Mouse (Mus musculus) forebrain, postnatal 0 days (tissue): ENCODE results near the gene Nos3. TPM values are rescaled to one million over a fixed set of nuclear protein-coding genes. Genes with fewer than 3 reads are reported as not detected.

Experiments used
- ATAC-seq: fragments of 200-750 bp; cut with Nextera tagmentation; 2 replicates; pipeline ENCODE4 v1.8.0; 2017; ENCODE audit warnings: mild to moderate bottlenecking, moderate library complexity
- DNase-seq: peaks from one replicate; pipeline ENCODE4 v3.0.0-alpha.2; 2015
- H3K27ac ChIP-seq: fragments of 300-500 bp; sonication (generic); 2 replicates; pipeline ENCODE4 v1.5.1; 2014; ENCODE audit warnings: low read depth, mild to moderate bottlenecking, antibody characterized with exemption, low read length, moderate library complexity, mixed read lengths
- H3K27me3 ChIP-seq: fragments of 300-500 bp; sonication (generic); 2 replicates; pipeline ENCODE4 v1.6.1; 2014; ENCODE audit warnings: mild to moderate bottlenecking, low read length, mixed read lengths; ENCODE audit not compliant: insufficient read depth
- H3K36me3 ChIP-seq: fragments of 300-500 bp; sonication (generic); 2 replicates; pipeline ENCODE4 v1.6.1; 2014; ENCODE audit warnings: mild to moderate bottlenecking, moderate library complexity; ENCODE audit not compliant: insufficient read depth
- H3K4me1 ChIP-seq: fragments of 300-500 bp; sonication (generic); 2 replicates; pipeline ENCODE4 v1.6.1; 2014; ENCODE audit warnings: antibody characterized with exemption; ENCODE audit not compliant: insufficient read depth
- H3K4me2 ChIP-seq: fragments of 300-500 bp; sonication (generic); 2 replicates; pipeline ENCODE4 v1.6.1; 2014; ENCODE audit warnings: low read depth, mild to moderate bottlenecking, moderate library complexity
- H3K4me3 ChIP-seq: fragments of 300-500 bp; sonication (generic); 2 replicates; pipeline ENCODE4 v1.5.1; 2014; ENCODE audit warnings: low read depth, low read length, mixed read lengths
- H3K9ac ChIP-seq: fragments of 300-500 bp; sonication (generic); 2 replicates; pipeline ENCODE4 v1.6.1; 2014; ENCODE audit warnings: mild to moderate bottlenecking
- H3K9me3 ChIP-seq: fragments of 300-500 bp; sonication (generic); 2 replicates; pipeline ENCODE4 v1.6.1; 2016; ENCODE audit warnings: low read length
- CTCF ChIP-seq: sonication (generic); IDR thresholded peaks from 2 replicates; pipeline ENCODE4 v1.5.1; 2016; ENCODE audit warnings: antibody characterized with exemption, control low read depth, low read depth
- WGBS: fragments of 180-500 bp; shearing (Covaris S2); extraction: QIAGEN DNeasy Blood & Tissue Kit; methylation state at CpG from one replicate; pipeline ENCODE4 v1.1.7; 2014; 5-methylcytosine and 5-hydroxymethylcytosine counted together
- polyA plus RNA-seq: library from polyadenylated mRNA; unstranded; fragments of >200 nt; fragmentation: Nextera tagmentation; extraction: Ambion mirVana; gene quantifications from 2 replicates; pipeline ENCODE4 v1.2.1, GENCODE M21; 2015
- total RNA-seq: library from RNA; depleted of rRNA; stranded (reverse); fragments of >200 nt; gene quantifications from 2 replicates; pipeline ENCODE4 v1.2.3, GENCODE M21; 2014

Nos3 gene
- total and polyA plus RNA-seq, 2 experiments from 2014 or later = 6.8 to 8.3 TPM

DNA sequence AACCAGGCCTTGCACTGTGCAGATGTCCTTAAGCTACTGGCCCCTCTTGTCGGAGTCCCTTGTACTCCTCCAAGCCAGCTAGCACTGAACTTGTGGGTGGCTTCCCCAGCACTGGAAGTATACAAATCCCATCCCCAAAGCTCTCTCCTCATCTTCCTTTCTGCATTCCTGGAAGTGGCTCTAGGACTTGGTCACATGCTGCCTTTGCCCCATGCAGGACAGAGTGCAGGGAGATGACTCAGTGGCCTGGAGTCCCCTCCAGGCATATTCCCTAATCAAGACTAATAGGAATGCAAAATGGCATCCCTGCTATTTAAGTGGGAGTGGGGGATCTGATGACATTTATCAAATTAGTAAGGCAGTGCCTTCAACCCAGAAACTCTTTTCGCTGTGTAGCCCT lies 47.5 kb downstream of the Nos3 start:
- peaks cover 12% of the 10 kb centered on the region for H3K36me3 ChIP-seq
- WGBS = 87% methylated on average over 2 of the region's 2 CpGs
- H3K4me1 ChIP-seq = no peaks in the 10 kb centered on the region; the same call in 1 of the 2 replicates
- no peak for ATAC-seq
- H3K27ac ChIP-seq = no peak overlapping the region
- no peaks in the 10 kb centered on the region for H3K9me3 ChIP-seq
- no peak for TF ChIP-seq CTCF
- no peaks in the 10 kb centered on the region for H3K27me3 ChIP-seq
- DNase-seq = no peak
- H3K4me2 ChIP-seq = no peak overlapping the region
- no peak overlapping the region for H3K4me3 ChIP-seq
- no peak overlapping the region for H3K9ac ChIP-seq

DNA sequence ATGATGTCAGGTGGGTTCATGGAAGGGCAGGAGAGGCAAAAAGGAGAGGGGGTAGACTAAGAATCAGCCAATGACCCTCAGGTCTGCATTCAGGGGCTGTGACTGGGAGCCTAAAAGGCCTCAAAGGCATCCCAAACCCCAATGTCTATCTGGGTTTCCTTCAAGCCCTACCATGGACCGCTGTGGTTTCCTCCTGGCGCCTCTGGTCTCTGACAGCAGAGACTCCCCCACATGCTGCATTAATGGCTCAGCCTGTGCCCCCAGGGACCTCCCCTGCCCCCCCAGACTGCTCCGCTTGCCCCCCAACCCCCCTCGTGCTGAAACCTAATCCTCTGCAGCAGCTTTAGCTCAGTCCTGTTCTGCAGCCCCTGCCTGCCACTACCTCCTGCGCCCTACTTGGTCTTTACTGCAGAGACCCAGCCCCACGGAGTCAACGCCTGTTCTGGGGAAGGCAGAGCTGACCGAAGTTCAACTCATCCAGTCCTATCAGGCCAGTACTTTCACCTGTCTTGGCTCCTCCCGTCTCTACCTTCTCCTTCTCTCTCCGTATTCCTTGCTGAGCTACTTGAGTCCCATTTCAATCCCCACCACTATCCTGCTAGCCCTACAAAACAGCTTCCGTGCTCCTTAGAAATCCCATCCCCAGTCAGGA lies 48.6 kb downstream of the Nos3 start, which contains the start of gene Asic3:
TSS of gene Asic3 (plus strand) at position 351 of the 652 bp plus-strand sequence.
- Histone ChIP-seq H3K4me1 (no peaks in the 10 kb centered on the region; the same call in 1 of the 2 replicates), H3K4me3 (no peak within 1 kb of the TSS), H3K27me3 (no peaks in the 10 kb centered on the region), H3K9ac (no peak within 1 kb of the TSS), H3K36me3 (peaks cover 8% of the 10 kb centered on the region; the same call in 1 of the 2 replicates), H3K4me2 (no peak within 1 kb of the TSS), H3K27ac (no peak within 1 kb of the TSS), H3K9me3 (no peaks in the 10 kb centered on the region)
- DNase-seq (no peak), ATAC-seq (no peak)
- 55% methylated on average over 11 of the region's 11 CpGs for WGBS
- no peak for TF ChIP-seq CTCF

DNA sequence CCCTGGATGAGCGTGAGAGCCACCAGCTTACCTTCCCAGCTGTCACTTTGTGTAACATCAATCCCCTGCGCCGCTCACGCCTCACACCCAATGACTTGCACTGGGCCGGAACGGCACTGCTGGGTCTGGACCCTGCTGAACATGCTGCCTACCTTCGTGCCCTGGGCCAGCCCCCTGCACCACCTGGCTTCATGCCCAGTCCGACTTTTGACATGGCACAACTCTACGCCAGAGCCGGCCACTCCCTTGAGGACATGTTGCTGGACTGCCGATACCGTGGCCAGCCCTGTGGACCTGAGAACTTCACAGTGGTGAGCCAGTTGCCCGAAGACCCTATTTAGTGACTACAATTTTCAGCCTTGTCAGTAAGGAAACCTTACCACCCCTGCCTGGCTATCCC lies 49.3 kb downstream of the Nos3 start:
- H3K27me3 ChIP-seq = no peaks in the 10 kb centered on the region
- no peak overlapping the region for H3K27ac ChIP-seq
- no peak overlapping the region for H3K4me3 ChIP-seq
- ATAC-seq (no peak), DNase-seq (no peak)
- no peaks in the 10 kb centered on the region for H3K9me3 ChIP-seq
- no peak overlapping the region for H3K9ac ChIP-seq
- TF ChIP-seq CTCF = no peak
- H3K4me2 ChIP-seq = no peak overlapping the region
- H3K4me1 ChIP-seq = no peaks in the 10 kb centered on the region; the same call in 1 of the 2 replicates
- peaks cover 16% of the 10 kb centered on the region for H3K36me3 ChIP-seq
- 86% methylated on average over 13 of the region's 13 CpGs for WGBS

DNA sequence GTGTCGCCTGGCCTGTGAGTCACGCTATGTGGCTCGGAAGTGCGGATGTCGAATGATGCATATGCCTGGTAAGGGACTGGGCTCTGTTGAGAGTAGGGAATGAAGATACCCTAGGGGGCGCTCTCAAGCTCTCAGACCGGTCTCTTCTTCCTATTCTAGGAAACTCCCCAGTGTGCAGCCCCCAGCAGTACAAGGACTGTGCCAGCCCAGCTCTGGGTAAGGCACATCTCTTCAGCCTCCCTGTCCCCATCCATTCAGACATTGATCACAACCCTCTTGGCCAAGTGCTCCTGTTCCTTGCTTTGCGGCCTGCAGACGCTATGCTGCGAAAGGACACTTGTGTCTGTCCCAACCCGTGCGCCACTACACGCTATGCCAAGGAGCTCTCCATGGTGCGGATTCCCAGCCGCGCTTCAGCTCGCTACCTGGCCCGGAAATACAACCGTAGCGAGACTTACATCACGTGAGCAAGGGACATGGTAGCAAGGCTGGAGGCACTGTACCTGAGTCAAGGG lies 51.7 kb downstream of the Nos3 start:
- peak; percentile 84 for ATAC-seq
- no peak overlapping the region for H3K4me3 ChIP-seq
- WGBS = 2% methylated on average over 21 of the region's 21 CpGs
- peak; percentile 67 for TF ChIP-seq CTCF
- no peaks in the 10 kb centered on the region for H3K27me3 ChIP-seq
- H3K36me3 ChIP-seq = peaks cover 34% of the 10 kb centered on the region
- H3K9ac ChIP-seq = peak overlapping the region; percentile 35
- peak; percentile 74 for DNase-seq
- H3K4me2 ChIP-seq = peak overlapping the region; percentile 6; the same call in 1 of the 2 replicates
- no peak overlapping the region for H3K27ac ChIP-seq
- no peaks in the 10 kb centered on the region; the same call in 1 of the 2 replicates for H3K4me1 ChIP-seq
- H3K9me3 ChIP-seq = no peaks in the 10 kb centered on the region

DNA sequence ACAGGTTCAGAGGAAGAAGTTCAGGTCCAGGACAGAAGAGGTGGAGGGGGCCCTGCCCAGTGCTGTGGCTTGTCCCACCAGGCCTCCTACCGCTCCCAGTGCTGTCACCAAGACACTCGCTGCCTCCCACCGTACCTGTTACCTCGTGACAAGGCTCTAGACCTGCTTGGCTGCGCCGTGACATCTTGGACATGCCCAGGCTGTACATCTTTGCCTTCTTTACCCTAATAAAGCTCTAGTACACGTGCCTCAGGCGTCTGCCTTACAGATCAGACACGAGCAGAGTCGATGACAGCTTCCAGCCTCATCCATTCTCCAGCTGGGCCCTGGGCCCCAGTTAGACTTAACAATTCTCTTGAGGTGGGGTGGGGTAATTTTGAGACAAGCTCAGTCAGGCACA lies 53.0 kb downstream of the Nos3 start:
- H3K9ac ChIP-seq = no peak overlapping the region
- no peak overlapping the region for H3K27ac ChIP-seq
- H3K4me2 ChIP-seq = no peak overlapping the region
- no peaks in the 10 kb centered on the region for H3K9me3 ChIP-seq
- no peak for TF ChIP-seq CTCF
- no peaks in the 10 kb centered on the region for H3K27me3 ChIP-seq
- peaks cover 38% of the 10 kb centered on the region for H3K36me3 ChIP-seq
- DNase-seq (no peak), ATAC-seq (no peak)
- H3K4me1 ChIP-seq = peaks cover 3% of the 10 kb centered on the region; the same call in 1 of the 2 replicates
- 91% methylated on average over 10 of the region's 10 CpGs for WGBS
- no peak overlapping the region for H3K4me3 ChIP-seq

DNA sequence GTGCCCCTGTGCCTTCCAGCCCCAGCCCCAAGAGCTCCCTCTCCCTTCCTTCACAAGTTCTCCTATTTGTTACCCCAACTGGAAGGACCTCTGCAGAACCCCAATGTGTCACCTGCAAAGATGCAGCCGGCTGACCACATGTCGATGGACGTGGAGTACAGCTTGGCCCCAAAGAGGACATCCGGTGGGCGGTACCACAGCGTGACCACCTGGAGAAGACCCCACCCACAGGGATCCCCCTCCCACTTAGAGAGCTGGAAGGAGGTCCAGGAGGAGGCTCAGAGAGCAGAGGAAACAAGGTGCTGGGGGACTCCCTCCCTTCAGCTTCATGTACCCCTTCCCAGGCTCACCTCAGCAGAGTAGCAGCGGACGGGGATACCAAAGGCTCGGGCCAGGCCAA lies 55.8 kb downstream of the Nos3 start:
- TF ChIP-seq CTCF = no peak
- Histone ChIP-seq H3K9ac (no peak overlapping the region), H3K4me1 (peaks cover 14% of the 10 kb centered on the region; the same call in 1 of the 2 replicates), H3K36me3 (peaks cover 38% of the 10 kb centered on the region), H3K4me2 (no peak overlapping the region), H3K4me3 (no peak overlapping the region), H3K27ac (no peak overlapping the region), H3K27me3 (no peaks in the 10 kb centered on the region), H3K9me3 (no peaks in the 10 kb centered on the region)
- ATAC-seq (no peak), DNase-seq (no peak)
- WGBS = 87% methylated on average over 9 of the region's 9 CpGs
